Mouse (Mus musculus) hindlimb bud, embryonic 11.5 days (tissue): ENCODE results near the gene Tspan33.

Experiments used
- DNase-seq: peaks from one replicate; pipeline ENCODE4 v3.0.0-alpha.2; 2012; ENCODE audit warnings: low read depth, low spot score; ENCODE audit errors: extremely low spot score

Tspan33 gene

GRCm38 (mm10) chr6:29697139-29697538 lies 3.1 kb downstream of the Tspan33 start:
- DNase-seq, result no peak

DNA sequence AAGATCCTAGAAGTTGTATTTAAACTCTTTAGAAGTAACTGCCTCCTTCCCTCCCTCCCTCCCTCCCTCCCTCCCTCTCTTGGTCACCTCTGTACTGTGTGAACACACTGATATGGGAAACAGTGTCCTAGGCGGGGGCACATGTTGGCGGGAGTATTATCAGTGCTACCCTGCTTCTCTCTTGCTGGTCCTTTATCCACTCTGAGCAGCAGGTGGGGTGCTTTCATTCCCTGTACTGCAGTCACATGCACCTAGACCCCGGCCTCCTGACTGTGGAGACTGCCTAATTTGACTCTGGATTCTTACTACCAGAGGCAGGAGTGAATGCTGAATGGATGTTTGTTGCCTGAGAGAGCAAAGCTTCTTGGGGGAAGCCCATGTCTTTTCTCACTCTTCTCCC lies 3.5 kb downstream of the Tspan33 start:
- DNase-seq, result no peak

GRCm38 (mm10) chr6:29699085-29699745 lies 5.2 kb downstream of the Tspan33 start:
- no peak for DNase-seq

DNA sequence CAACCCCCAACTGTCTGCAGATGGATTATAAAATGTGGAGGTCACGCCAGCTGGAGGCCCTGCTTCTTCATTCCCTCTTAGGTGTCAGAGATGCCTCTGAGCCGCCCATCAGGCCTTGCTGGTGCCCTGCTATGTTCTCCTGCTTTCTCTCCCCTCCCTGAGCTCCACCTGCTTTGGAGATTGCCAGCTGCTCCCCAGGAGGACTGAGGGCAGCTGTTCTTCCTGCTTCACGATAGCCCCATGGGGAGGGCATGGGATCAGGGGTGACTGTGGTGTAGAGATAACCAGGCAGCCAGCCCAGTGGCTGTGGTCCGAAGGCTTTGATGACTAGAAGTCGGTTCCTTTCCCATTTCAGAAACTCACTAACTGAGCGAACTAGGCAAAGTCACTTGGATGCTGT lies 7.0 kb downstream of the Tspan33 start:
- no peak for DNase-seq

DNA sequence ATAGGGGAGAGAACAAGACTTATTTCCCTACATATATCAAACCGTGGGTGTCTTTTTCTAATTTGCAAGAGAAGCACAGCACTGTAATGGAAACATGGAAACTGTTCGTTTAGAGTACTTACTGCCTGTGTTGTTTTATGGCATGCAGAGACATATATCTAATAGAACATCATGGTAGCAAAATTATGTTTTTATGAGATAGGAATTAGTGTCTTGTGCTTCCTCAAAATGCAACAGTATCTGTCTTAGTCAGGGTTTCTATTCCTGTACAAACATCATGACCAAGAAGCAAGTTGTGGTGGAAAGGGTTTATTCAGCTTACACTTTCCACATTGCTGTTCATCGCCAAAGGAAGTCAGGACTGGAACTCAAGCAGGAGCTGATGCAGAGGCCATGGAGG lies 8.1 kb downstream of the Tspan33 start:
- no peak for DNase-seq

- no peak for DNase-seq
These were observed 10.1 kb downstream of the Tspan33 start for GRCm38 (mm10) chr6:29704143-29704542.

- no peak for DNase-seq
These were observed 13.9 kb downstream of the Tspan33 start for GRCm38 (mm10) chr6:29707902-29708301.

DNA sequence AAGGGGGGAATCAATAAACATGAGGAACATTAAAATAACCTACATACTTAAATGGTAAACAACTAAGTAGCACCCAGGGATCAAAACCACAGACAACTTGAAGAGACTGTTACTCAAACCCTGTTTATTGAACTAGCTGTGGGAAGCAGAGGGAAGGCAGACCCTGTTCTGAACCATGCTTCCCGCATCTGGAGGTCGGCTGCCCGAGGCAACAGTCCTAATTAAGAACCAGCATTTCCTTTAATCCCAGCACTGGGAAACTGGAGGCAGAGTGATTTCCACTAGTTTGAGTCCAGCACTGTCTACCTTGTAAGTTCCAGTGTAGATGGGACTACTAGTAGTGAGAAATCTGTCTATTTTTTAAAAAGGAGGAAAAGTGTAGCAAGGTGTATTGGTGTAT lies 17.3 kb downstream of the Tspan33 start:
- no peak for DNase-seq

GRCm38 (mm10) chr6:29712011-29712584 lies 18.1 kb downstream of the Tspan33 start:
- DNase-seq, result no peak

DNA sequence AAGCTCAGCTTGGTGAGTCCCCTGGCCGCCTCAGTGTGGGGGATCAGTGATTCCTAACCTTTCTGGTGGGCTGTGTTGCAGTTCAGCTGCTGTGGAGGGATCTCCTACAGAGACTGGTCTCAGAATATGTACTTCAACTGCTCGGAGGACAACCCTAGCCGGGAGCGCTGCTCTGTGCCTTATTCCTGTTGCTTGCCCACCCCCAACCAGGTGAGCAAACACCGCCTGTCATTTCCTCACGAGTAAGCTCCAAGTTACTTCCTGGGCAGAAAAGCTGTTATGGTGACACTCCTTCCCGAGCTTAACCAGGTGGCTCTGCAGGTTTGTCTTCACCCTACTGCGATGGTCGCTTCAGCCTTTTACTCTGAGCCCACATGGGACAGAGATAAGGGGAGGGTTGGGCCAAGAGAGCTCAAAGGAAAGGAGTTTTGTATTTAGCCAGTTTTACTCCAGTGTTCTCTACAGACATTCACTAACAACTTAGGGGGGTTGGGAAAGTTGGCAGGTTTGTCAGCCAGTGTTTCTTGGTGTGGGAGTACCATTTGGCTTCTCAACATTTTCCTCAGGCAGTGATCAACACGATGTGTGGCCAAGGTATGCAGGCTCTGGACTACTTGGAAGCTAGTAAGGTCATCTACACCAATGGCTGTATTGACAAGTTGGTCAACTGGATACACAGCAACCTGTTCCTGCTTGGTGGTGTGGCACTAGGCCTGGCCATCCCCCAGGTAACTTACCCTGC lies 22.8 kb downstream of the Tspan33 start:
- DNase-seq, result no peak

GRCm38 (mm10) chr6:29717541-29717940 lies 23.5 kb downstream of the Tspan33 start:
- DNase-seq, result no peak

- no peak for DNase-seq
These were observed 24.0 kb downstream of the Tspan33 start for GRCm38 (mm10) chr6:29717952-29718521.

DNA sequence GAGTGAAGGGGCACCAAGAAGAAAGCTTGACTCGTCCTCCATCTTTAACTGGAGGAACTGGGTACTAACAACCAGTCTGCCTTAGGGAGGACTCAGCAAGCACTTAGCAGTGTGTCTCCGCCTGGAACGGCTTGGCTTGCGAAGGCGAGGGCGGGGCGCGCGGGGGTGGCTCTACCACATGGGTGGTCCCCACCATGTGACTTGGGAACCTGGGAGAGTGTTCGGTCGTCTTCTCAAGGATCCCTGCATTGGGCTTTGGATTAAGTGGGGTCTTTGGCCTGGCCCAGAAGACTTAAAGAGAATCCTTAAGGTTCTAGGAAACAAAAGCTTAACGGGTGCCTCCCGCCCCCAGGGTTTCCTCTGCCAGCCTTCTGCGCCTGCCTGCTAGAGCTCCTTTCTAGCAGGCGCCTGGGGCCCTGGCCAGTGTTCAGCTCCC lies 24.9 kb downstream of the Tspan33 start:
- no peak for DNase-seq

DNA sequence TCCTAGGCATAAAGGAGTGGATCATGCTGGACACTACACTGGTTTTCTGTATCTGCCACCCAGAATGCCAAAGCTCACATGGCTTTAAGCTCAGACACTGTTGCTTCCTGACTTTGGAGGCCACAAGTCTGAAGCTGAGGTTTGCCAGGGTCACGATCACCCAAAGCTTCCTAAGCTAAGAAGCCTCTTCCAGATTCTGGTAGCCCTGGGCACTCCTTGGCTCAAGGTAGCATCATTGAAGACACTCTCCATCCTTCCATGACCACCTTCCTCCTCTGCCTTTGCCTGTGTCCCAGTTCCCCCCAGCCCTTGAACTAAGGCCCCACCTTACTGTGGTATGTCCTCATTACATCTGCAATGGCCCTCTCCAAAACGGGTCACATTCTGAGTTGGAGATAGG lies 27.9 kb downstream of the Tspan33 start:
- DNase-seq, result no peak

DNA sequence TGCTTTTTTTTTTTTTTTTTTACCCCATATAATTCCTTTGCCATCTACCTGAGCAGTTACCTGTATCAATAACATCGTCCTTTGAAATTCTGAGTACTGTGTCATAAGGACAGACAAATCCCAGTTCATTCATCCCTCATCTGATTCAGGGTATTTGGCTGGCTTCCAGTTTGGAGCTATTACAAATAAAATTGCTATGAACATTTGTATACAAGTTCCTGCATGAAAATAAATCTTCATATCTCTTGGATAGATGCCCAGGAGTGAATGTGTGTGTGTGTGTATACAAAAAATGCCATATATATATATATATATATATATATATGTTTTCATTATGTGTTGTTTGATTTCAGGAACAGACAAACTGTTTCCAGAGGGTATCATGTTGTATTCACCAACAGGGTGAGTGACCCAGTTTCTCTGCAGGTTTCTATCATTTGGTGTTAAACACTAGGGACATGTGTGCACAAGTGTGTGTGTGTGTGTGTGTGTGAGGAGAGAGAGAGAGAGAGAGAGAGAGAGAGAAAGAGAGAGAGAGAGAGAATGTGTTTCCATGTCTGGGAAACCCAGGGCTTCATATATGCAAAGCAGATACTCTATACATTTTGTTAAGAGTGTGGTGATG lies 32.7 kb downstream of the Tspan33 start:
- no peak for DNase-seq

DNA sequence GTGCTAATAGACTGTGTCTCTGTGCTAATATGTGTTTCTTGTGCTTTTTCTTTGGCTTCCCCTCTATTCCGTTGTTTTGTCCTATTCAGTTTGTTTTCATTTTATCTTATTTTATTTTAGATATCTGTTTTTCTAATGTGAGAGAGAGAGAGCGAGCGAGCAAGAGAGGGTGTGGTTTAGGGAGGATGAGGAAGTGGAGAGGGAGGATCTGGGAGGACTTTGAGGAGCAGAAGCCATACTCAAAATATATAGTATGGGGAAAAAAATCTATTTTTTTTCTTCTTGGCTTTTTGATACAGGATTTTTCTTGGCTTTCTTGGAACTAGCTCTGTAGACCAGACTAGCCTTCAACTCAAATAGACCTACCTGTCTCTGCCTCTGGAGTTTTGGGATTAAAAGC lies 34.0 kb downstream of the Tspan33 start:
- no peak for DNase-seq

GRCm38 (mm10) chr6:29729491-29729890 lies 35.5 kb downstream of the Tspan33 start:
- DNase-seq, result no peak

DNA sequence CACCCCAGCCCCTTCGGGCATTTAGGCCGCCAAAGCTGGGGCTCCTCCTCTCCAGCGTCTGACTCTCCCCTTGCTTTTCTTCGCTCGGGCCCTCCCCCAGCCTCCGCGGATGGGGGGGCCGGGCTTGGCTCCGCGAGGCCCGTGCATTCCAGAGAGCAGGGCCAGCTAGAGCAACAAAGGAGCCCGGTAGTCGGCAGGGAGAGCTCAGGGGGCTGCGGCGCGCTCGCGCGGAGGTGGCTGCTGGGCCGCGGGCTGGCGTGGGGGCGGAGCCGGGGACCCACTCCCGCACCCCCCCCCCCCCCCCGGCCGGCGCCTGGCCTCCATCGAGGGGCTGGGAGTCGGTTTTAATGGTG lies 41.3 kb downstream of the Tspan33 start, which contains the start of gene Smo:
TSS of gene Smo (plus strand) at position 168 of the 353 bp plus-strand sequence.
- DNase-seq, result no peak

GRCm38 (mm10) chr6:29735689-29736451 lies 41.8 kb downstream of the Tspan33 start:
- DNase-seq, result no peak

DNA sequence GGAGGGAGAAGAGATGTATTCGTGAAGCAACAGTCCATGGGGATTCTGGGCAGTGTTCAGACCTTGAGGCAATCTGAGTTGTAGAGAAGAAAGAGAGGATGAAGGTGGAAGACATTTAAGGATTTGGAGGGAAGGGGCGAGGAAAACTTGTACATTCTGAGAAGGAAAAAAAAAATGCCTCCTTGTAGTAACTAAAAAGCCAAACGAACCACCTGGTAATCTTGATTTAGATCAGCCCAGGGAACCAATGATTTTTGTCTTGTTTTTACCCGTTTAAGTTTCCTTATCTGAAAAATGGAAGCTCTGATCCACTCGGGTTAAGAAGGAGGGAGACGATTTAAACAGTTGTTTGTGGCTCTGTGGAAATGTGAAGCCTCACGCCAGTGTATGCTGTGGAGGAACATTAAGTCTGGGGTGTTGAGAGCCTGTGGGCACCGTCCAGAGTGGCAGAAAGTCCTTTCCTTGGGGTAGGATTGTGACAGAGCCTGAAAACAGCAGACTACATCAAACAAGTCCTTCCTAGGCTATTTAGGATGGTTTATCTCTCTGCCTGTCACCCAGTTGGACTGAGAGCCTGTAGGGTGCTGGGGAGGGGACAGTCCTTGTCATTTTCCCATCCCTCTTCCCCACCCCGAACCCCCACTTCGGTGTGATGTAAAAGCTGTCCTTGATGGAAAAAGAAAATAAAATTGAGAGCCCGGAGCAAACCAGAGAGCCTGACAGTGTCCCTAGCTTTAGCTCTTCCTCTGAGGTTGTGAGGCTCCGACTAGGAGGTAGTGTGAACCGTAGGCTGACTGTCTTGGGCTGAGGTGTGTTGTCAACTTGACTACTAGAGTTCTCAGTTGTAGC lies 42.8 kb downstream of the Tspan33 start:
- DNase-seq, result no peak
